Mouse (Mus musculus) stomach, embryonic 15.5 days (tissue): ENCODE results near the gene Spock3. TPM values are rescaled to one million over a fixed set of nuclear protein-coding genes. Genes with fewer than 3 reads are reported as not detected.
A peak's percentile ranks its signal among the peaks of the same experiment; 100 is the strongest.
"Not testable (repeated sequence)": the region's sequence is repeated elsewhere in the genome, so short reads cannot be mapped to it uniquely, and the experiment has no call there.

Experiments
- ATAC-seq: fragments of 200-750 bp; cut with Nextera tagmentation; 2 replicates; pipeline ENCODE4 v1.8.0; 2017; ENCODE audit warnings: low read depth, moderate number of reproducible peaks, moderate TSS enrichment; ENCODE audit not compliant: insufficient read depth, low FRiP score
- H3K27ac ChIP-seq: fragments of 300-500 bp; sonication (generic); 2 replicates; pipeline ENCODE4 v1.5.1; 2015; ENCODE audit warnings: mild to moderate bottlenecking, inconsistent platforms
- H3K27me3 ChIP-seq: fragments of 300-500 bp; sonication (generic); replicated peaks from 2 replicates; pipeline ENCODE4 v1.6.1; 2015; ENCODE audit warnings: inconsistent platforms
- H3K36me3 ChIP-seq: fragments of 300-500 bp; sonication (generic); 2 replicates; pipeline ENCODE4 v1.6.1; 2015; ENCODE audit warnings: inconsistent platforms
- H3K4me1 ChIP-seq: fragments of 300-500 bp; sonication (generic); 2 replicates; pipeline ENCODE4 v1.6.1; 2015; ENCODE audit warnings: inconsistent platforms
- H3K4me2 ChIP-seq: fragments of 300-500 bp; sonication (generic); 2 replicates; pipeline ENCODE4 v1.6.1; 2015; ENCODE audit warnings: mild to moderate bottlenecking, inconsistent platforms
- H3K4me3 ChIP-seq: fragments of 300-500 bp; sonication (generic); replicated peaks from 2 replicates; pipeline ENCODE4 v1.5.1; 2015; ENCODE audit warnings: inconsistent platforms
- H3K9ac ChIP-seq: fragments of 300-500 bp; sonication (generic); 2 replicates; pipeline ENCODE4 v1.6.1; 2015; ENCODE audit warnings: inconsistent platforms
- H3K9me3 ChIP-seq: fragments of 300-500 bp; sonication (generic); 2 replicates; pipeline ENCODE4 v1.6.1; 2016; ENCODE audit warnings: inconsistent platforms
- WGBS: fragments of 180-500 bp; shearing (Covaris S2); methylation state at CpG from one replicate; pipeline ENCODE4 v1.1.7; 2015; 5-methylcytosine and 5-hydroxymethylcytosine counted together
- polyA plus RNA-seq: library from polyadenylated mRNA; unstranded; fragments of >200 nt; fragmentation: Nextera tagmentation; extraction: Ambion mirVana; gene quantifications from 2 replicates; pipeline ENCODE4 v1.2.1, GENCODE M21; 2015

Spock3 gene
- 9.7 and 10.9 TPM in 2 replicates for polyA plus RNA-seq

- Histone ChIP-seq H3K9me3 (no peaks in the 10 kb centered on the region), H3K9ac (0 out of 2 replicates have a peak within 1 kb of the TSS, but pooled peaks have one; percentile 22), H3K4me1 (no peaks in the 10 kb centered on the region), H3K36me3 (no peaks in the 10 kb centered on the region), H3K4me3 (peak within 1 kb of the TSS; percentile 47), H3K4me2 (peak within 1 kb of the TSS; percentile 87), H3K27me3 (no peaks in the 10 kb centered on the region), H3K27ac (no peak within 1 kb of the TSS)
- ATAC-seq, result no peak
- WGBS, result 39% methylated on average over 2 of the region's 2 CpGs
Measured at GRCm38 (mm10) chr8:62950709-62951108, at the start of gene Spock3. Gene Spock3 (plus strand): TSS chr8:62951009.

GRCm38 (mm10) chr8:62951173-62952134 is 645 bp downstream of the Spock3 start:
- Histone ChIP-seq H3K4me3 (peak overlapping the region; percentile 47), H3K27ac (no peak overlapping the region), H3K9me3 (no peaks in the 10 kb centered on the region), H3K36me3 (no peaks in the 10 kb centered on the region), H3K9ac (0 out of 2 replicates have a peak overlapping the region, but pooled peaks have one; percentile 22), H3K4me1 (no peaks in the 10 kb centered on the region), H3K4me2 (peak overlapping the region; percentile 87), H3K27me3 (no peaks in the 10 kb centered on the region)
- peak; percentile 72; the same call in 1 of the 2 replicates for ATAC-seq
- WGBS, result under 1% methylated on average over 49 of the region's 50 CpGs

- no peaks in the 10 kb centered on the region for H3K36me3 ChIP-seq
- H3K27ac ChIP-seq, result no peak overlapping the region
- H3K9ac ChIP-seq, result no peak overlapping the region
- H3K4me1 ChIP-seq, result no peaks in the 10 kb centered on the region
- WGBS, result 11% methylated on average over 3 of the region's 3 CpGs
- H3K9me3 ChIP-seq, result no peaks in the 10 kb centered on the region
- peak overlapping the region; percentile 47; the same call in 1 of the 2 replicates for H3K4me3 ChIP-seq
- peak; percentile 22; the same call in 1 of the 2 replicates for ATAC-seq
- peak overlapping the region; percentile 87 for H3K4me2 ChIP-seq
- H3K27me3 ChIP-seq, result no peaks in the 10 kb centered on the region
Measured at GRCm38 (mm10) chr8:62952481-62952880, 1.7 kb downstream of the Spock3 start.

- H3K36me3 ChIP-seq, result no peaks in the 10 kb centered on the region
- no peak for ATAC-seq
- H3K27me3 ChIP-seq, result no peaks in the 10 kb centered on the region
- H3K4me2 ChIP-seq, result no peak overlapping the region
- WGBS, result 80% methylated on average over 3 of the region's 3 CpGs
- no peak overlapping the region for H3K4me3 ChIP-seq
- no peaks in the 10 kb centered on the region for H3K4me1 ChIP-seq
- no peaks in the 10 kb centered on the region for H3K9me3 ChIP-seq
- no peak overlapping the region for H3K9ac ChIP-seq
- H3K27ac ChIP-seq, result no peak overlapping the region
Measured at GRCm38 (mm10) chr8:62962608-62963007, 11.8 kb downstream of the Spock3 start.

GRCm38 (mm10) chr8:62969802-62970372 is 19.1 kb downstream of the Spock3 start:
- H3K36me3 ChIP-seq, result no peaks in the 10 kb centered on the region
- H3K27ac ChIP-seq, result no peak overlapping the region
- no peaks in the 10 kb centered on the region for H3K9me3 ChIP-seq
- H3K4me3 ChIP-seq, result no peak overlapping the region
- no peak for ATAC-seq
- no peak overlapping the region for H3K4me2 ChIP-seq
- H3K9ac ChIP-seq, result no peak overlapping the region
- no peaks in the 10 kb centered on the region for H3K27me3 ChIP-seq
- WGBS, result 73% methylated on average over 2 of the region's 2 CpGs
- no peaks in the 10 kb centered on the region for H3K4me1 ChIP-seq

GRCm38 (mm10) chr8:63088984-63089383 is 138.2 kb downstream of the Spock3 start:
- Histone ChIP-seq H3K4me3 (no peak overlapping the region), H3K36me3 (no peaks in the 10 kb centered on the region), H3K4me2 (no peak overlapping the region), H3K27me3 (no peaks in the 10 kb centered on the region), H3K9me3 (no peaks in the 10 kb centered on the region), H3K4me1 (no peaks in the 10 kb centered on the region), H3K9ac (no peak overlapping the region), H3K27ac (no peak overlapping the region)
- 79% methylated on average over 3 of the region's 3 CpGs for WGBS
- no peak for ATAC-seq

GRCm38 (mm10) chr8:63098200-63098599 is 147.4 kb downstream of the Spock3 start:
- H3K9me3 ChIP-seq, result no peaks in the 10 kb centered on the region
- no peak for ATAC-seq
- H3K36me3 ChIP-seq, result no peaks in the 10 kb centered on the region
- WGBS, result 73% methylated on average over 2 of the region's 2 CpGs
- H3K27me3 ChIP-seq, result no peaks in the 10 kb centered on the region
- H3K4me1 ChIP-seq, result no peaks in the 10 kb centered on the region
- no peak overlapping the region for H3K4me2 ChIP-seq
- no peak overlapping the region for H3K9ac ChIP-seq
- H3K27ac ChIP-seq, result no peak overlapping the region
- no peak overlapping the region for H3K4me3 ChIP-seq

GRCm38 (mm10) chr8:63109761-63110160 is 159.0 kb downstream of the Spock3 start:
- WGBS, result 58% methylated on average over 1 of the region's 1 CpGs
- H3K4me2 ChIP-seq, result no peak overlapping the region
- no peak for ATAC-seq
- no peak overlapping the region for H3K9ac ChIP-seq
- H3K27me3 ChIP-seq, result no peaks in the 10 kb centered on the region
- H3K4me3 ChIP-seq, result no peak overlapping the region
- no peak overlapping the region for H3K27ac ChIP-seq
- H3K36me3 ChIP-seq, result no peaks in the 10 kb centered on the region
- H3K4me1 ChIP-seq, result no peaks in the 10 kb centered on the region
- no peaks in the 10 kb centered on the region for H3K9me3 ChIP-seq

- no peak for ATAC-seq
Measured at GRCm38 (mm10) chr8:63112919-63113318, 162.1 kb downstream of the Spock3 start.

GRCm38 (mm10) chr8:63120508-63120907 is 169.7 kb downstream of the Spock3 start:
- no peak for ATAC-seq
- H3K27me3 ChIP-seq, result no peaks in the 10 kb centered on the region
- no peak overlapping the region for H3K4me2 ChIP-seq
- no peaks in the 10 kb centered on the region for H3K4me1 ChIP-seq
- no peak overlapping the region for H3K27ac ChIP-seq
- H3K36me3 ChIP-seq, result no peaks in the 10 kb centered on the region
- 63% methylated on average over 2 of the region's 2 CpGs for WGBS
- no peak overlapping the region for H3K9ac ChIP-seq
- no peaks in the 10 kb centered on the region for H3K9me3 ChIP-seq
- no peak overlapping the region for H3K4me3 ChIP-seq

More at GRCm38 (mm10) chr8:63112919-63113318, 162.1 kb downstream of the Spock3 start:
- no peaks in the 10 kb centered on the region for H3K36me3 ChIP-seq
- no peak overlapping the region for H3K27ac ChIP-seq
- H3K4me3 ChIP-seq, result no peak overlapping the region
- no peaks in the 10 kb centered on the region for H3K9me3 ChIP-seq
- H3K4me1 ChIP-seq, result no peaks in the 10 kb centered on the region
- no peak overlapping the region for H3K9ac ChIP-seq
- H3K4me2 ChIP-seq, result no peak overlapping the region
- WGBS, result 83% methylated on average over 1 of the region's 1 CpGs
- H3K27me3 ChIP-seq, result no peaks in the 10 kb centered on the region

GRCm38 (mm10) chr8:63135406-63135805 is 184.6 kb downstream of the Spock3 start:
- no peaks in the 10 kb centered on the region for H3K36me3 ChIP-seq
- H3K4me2 ChIP-seq, result no peak overlapping the region
- 90% methylated on average over 3 of the region's 3 CpGs for WGBS
- no peaks in the 10 kb centered on the region for H3K27me3 ChIP-seq
- no peak overlapping the region for H3K4me3 ChIP-seq
- H3K9ac ChIP-seq, result no peak overlapping the region
- H3K27ac ChIP-seq, result no peak overlapping the region
- H3K9me3 ChIP-seq, result no peaks in the 10 kb centered on the region
- no peak for ATAC-seq
- H3K4me1 ChIP-seq, result no peaks in the 10 kb centered on the region

GRCm38 (mm10) chr8:63163861-63164260 is 213.1 kb downstream of the Spock3 start:
- H3K9ac ChIP-seq, ATAC-seq, H3K4me3 ChIP-seq, H3K4me2 ChIP-seq, H3K9me3 ChIP-seq, H3K27me3 ChIP-seq, H3K36me3 ChIP-seq, H3K4me1 ChIP-seq, H3K27ac ChIP-seq: not testable (repeated sequence)
- 50% methylated on average over 2 of the region's 2 CpGs for WGBS
